Comparison of ENCODE assay signal across 27 mouse cellular contexts in genomic region chr7:111198608-111199355, GRCm38 (mm10).
DNase-seq lines count a peak whose midpoint lies in the region; ATAC-seq and TF ChIP-seq lines count a peak whose summit lies in the region.
"Had no signal": no experiment of that assay in that cellular context is flagged by ENCODE, and none has a peak within 500 bp of the region (broad histone marks: within the 10 kb centered on the region; RNA-seq: fewer than 3 reads in every experiment).

No protein-coding gene starts in this region.

- no peak for ATAC-seq in hindbrain, embryonic 13.5 days (ENCODE audit: low FRiP score)
- ATAC-seq in hindbrain, embryonic 15.5 days (ENCODE audit: low FRiP score, low read depth): no peak
- ATAC-seq: activated CD4-positive, CD25-positive, alpha-beta regulatory T cell, adult 4 months; liver, postnatal 0 days; lung, postnatal 0 days had no signal

- no peaks in the 10 kb centered on the region for H3K27me3 ChIP-seq in hindbrain, embryonic 13.5 days
- no peaks in the 10 kb centered on the region for H3K27me3 ChIP-seq in hindbrain, embryonic 10.5 days (ENCODE audit: insufficient read depth, poor library complexity, severe bottlenecking)
- H3K27me3 ChIP-seq in hindbrain, embryonic 15.5 days: no peaks in the 10 kb centered on the region
- H3K27me3 ChIP-seq: CH12.LX; heart, embryonic 12.5 days; limb, embryonic 12.5 days had no signal

- H3K9ac ChIP-seq in hindbrain, embryonic 13.5 days: no peak overlapping the region
- H3K9ac ChIP-seq in hindbrain, embryonic 15.5 days: no peak overlapping the region
- H3K9ac ChIP-seq: heart, embryonic 12.5 days; limb, embryonic 12.5 days; liver, postnatal 0 days had no signal

- H3K4me3 ChIP-seq in hindbrain, embryonic 13.5 days: no peak overlapping the region
- no peak overlapping the region for H3K4me3 ChIP-seq in hindbrain, embryonic 10.5 days
- H3K4me3 ChIP-seq in hindbrain, embryonic 15.5 days: no peak overlapping the region
- H3K4me3 ChIP-seq: heart, embryonic 12.5 days; limb, embryonic 12.5 days had no signal

- no peak for TF ChIP-seq POLR2A in brain, embryonic 14.5 days (IDR thresholded peaks at IDR 0.05; ENCODE audit: borderline replicate concordance, extremely low read depth, insufficient read depth, insufficient read length, poor library complexity, severe bottlenecking)

- peaks cover 13% of the 10 kb centered on the region for H3K4me1 ChIP-seq in hindbrain, embryonic 13.5 days (replicated peaks)
- H3K4me1 ChIP-seq in hindbrain, embryonic 10.5 days (replicated peaks): 0 out of 2 replicates have a peak, but pooled peaks cover 6% of the 10 kb centered on the region
- H3K4me1 ChIP-seq in hindbrain, embryonic 15.5 days (replicated peaks): peaks cover 5% of the 10 kb centered on the region; the same call in 1 of the 2 replicates
- H3K4me1 ChIP-seq: limb, embryonic 12.5 days had no signal

- H3K9me3 ChIP-seq in hindbrain, embryonic 13.5 days: 0 out of 2 replicates have a peak, but pooled peaks cover 5% of the 10 kb centered on the region
- H3K9me3 ChIP-seq in hindbrain, embryonic 10.5 days: no peaks in the 10 kb centered on the region
- H3K9me3 ChIP-seq in hindbrain, embryonic 15.5 days: no peaks in the 10 kb centered on the region
- H3K9me3 ChIP-seq: G1E; limb, embryonic 12.5 days had no signal

- no peaks in the 10 kb centered on the region for H3K36me3 ChIP-seq in hindbrain, embryonic 13.5 days
- H3K36me3 ChIP-seq in hindbrain, embryonic 10.5 days: no peaks in the 10 kb centered on the region
- H3K36me3 ChIP-seq in hindbrain, embryonic 15.5 days: no peaks in the 10 kb centered on the region
- H3K36me3 ChIP-seq: G1E; heart, embryonic 12.5 days; limb, embryonic 12.5 days had no signal

- 41% methylated on average over 10 of the region's 10 CpGs for WGBS in hindbrain, embryonic 13.5 days
- 77% methylated on average over 10 of the region's 10 CpGs for WGBS in hindbrain, embryonic 10.5 days
- 38% methylated on average over 10 of the region's 10 CpGs for WGBS in hindbrain, embryonic 15.5 days

- no peak for TF ChIP-seq CTCF in brain, embryonic 14.5 days (IDR thresholded peaks at IDR 0.05; ENCODE audit: borderline replicate concordance, extremely low read depth, insufficient read depth, insufficient read length)

- no peak for DNase-seq in hindbrain, embryonic 10.5 days (ENCODE audit: low spot score)
- peak; percentile 11 for DNase-seq in Muller cell, postnatal 12 days (ENCODE audit: inconsistent ontology term)
- DNase-seq in brain, embryonic 14.5 days (ENCODE audit: low read depth): peak; percentile 73
- no peak for DNase-seq in cerebellum, adult 9-10 months
- no peak for DNase-seq in ovary, postnatal 14 days (ENCODE audit: low spot score)
- DNase-seq: adrenal gland, postnatal 10 days; B cell, adult 2 months; cerebellum, adult 8-10 months; gastrocnemius, postnatal 10 days; heart, adult 18-20 months; heart, postnatal 10 days; kidney, adult 11 months; kidney, postnatal 4 days; liver, postnatal 0 days; right cerebral cortex, postnatal 4 days; thymus, adult 18-20 months; thymus, postnatal 4 days had no signal

- H3K27ac ChIP-seq in hindbrain, embryonic 13.5 days: peak overlapping the region; percentile 56; the same call in 1 of the 2 replicates
- no peak overlapping the region for H3K27ac ChIP-seq in hindbrain, embryonic 10.5 days
- 0 out of 2 replicates have a peak overlapping the region, but pooled peaks have one; percentile 13 for H3K27ac ChIP-seq in hindbrain, embryonic 15.5 days (replicated peaks)
- H3K27ac ChIP-seq: limb, embryonic 12.5 days; macrophage had no signal

- H3K4me2 ChIP-seq in hindbrain, embryonic 13.5 days: no peak overlapping the region
- H3K4me2 ChIP-seq in hindbrain, embryonic 15.5 days: no peak overlapping the region
- H3K4me2 ChIP-seq: heart, embryonic 12.5 days; limb, embryonic 12.5 days; liver, embryonic 11.5 days had no signal

Comparison
In these comparisons a context has a peak if more than half of its experiments do, and no peak if none do; other contexts are left out.
1. DNase-seq: peak in Muller cell, postnatal 12 days (single experiment) and brain, embryonic 14.5 days (single experiment); none in hindbrain, embryonic 10.5 days (single experiment), cerebellum, adult 9-10 months (single experiment) and ovary, postnatal 14 days (single experiment).